Mouse (Mus musculus) C2C12 (cell line): Measurements from ENCODE around the gene Slco2b1.

Source experiments
- CTCF ChIP-seq: IDR thresholded peaks from one replicate; pipeline ENCODE4 v1.5.1; 2011; ENCODE audit not compliant: control insufficient read depth, insufficient read depth, insufficient read length
- MAX ChIP-seq: IDR thresholded peaks from one replicate; pipeline ENCODE4 v1.6.1; 2011; ENCODE audit warnings: mild to moderate bottlenecking, control low read depth
- USF1 ChIP-seq: IDR thresholded peaks from one replicate; pipeline ENCODE4 v1.6.1; 2011; ENCODE audit warnings: low read depth, mild to moderate bottlenecking, control low read depth, moderate library complexity

GRCm38 (mm10) chr7:99693976-99694375 is 17.2 kb downstream of the Slco2b1 start:
- TF ChIP-seq USF1: no peak
- no peak for TF ChIP-seq CTCF
- TF ChIP-seq MAX: no peak
